Mouse (Mus musculus) CH12.LX (cell line): Measurements from ENCODE around the gene Usp39. TPM values are rescaled to one million over a fixed set of nuclear protein-coding genes. Genes with fewer than 3 reads are reported as not detected.

ENCODE experiments used
- DNase-seq: peaks from one replicate; pipeline ENCODE4 v3.0.0-alpha.2; 2013; ENCODE audit errors: extremely low read depth
- H3K27ac ChIP-seq: 2 replicates; pipeline ENCODE4 v1.5.1; 2012; ENCODE audit warnings: low read depth, mild to moderate bottlenecking, control low read depth, moderate library complexity; ENCODE audit not compliant: insufficient read depth
- H3K27me3 ChIP-seq: replicated peaks from 2 replicates; pipeline ENCODE3; 2012; ENCODE audit warnings: inconsistent platforms
- H3K36me3 ChIP-seq, 2 experiments: replicated peaks in 1 of 2; 2 replicates each; pipeline versions ENCODE3 to v1.6.1; 2012; ENCODE audit warnings: inconsistent platforms in 1 of 2, low read length in 1 of 2, mild to moderate bottlenecking in 1 of 2, mixed read lengths in 1 of 2, moderate library complexity in 1 of 2; ENCODE audit not compliant: control insufficient read depth in 1 of 2, insufficient read depth in 1 of 2
- H3K4me1 ChIP-seq, 2 experiments: 2 replicates each; pipeline ENCODE4 v1.6.1; 2012; ENCODE audit warnings: inconsistent platforms in 1 of 2, moderate library complexity in 1 of 2; ENCODE audit not compliant: insufficient read depth in 2 of 2, control insufficient read depth in 1 of 2
- H3K4me2 ChIP-seq: 2 replicates; pipeline ENCODE4 v1.6.1; 2012; ENCODE audit warnings: low read depth, mild to moderate bottlenecking, control low read depth; ENCODE audit not compliant: poor library complexity, insufficient read depth, severe bottlenecking
- H3K4me3 ChIP-seq, 3 experiments: fragments of 150-350 bp in 1 of 3; sonication (generic) in 1 of 3; replicated peaks in 1 of 3; 2 replicates each; pipeline versions ENCODE3 to v1.5.1; 2011 to 2012; ENCODE audit warnings: low read depth in 2 of 3, low read length in 2 of 3, mild to moderate bottlenecking in 2 of 3, moderate library complexity in 2 of 3, control low read depth in 1 of 3, improper control_type of control experiment in 1 of 3, inconsistent platforms in 1 of 3, mixed read lengths in 1 of 3; ENCODE audit not compliant: poor library complexity in 1 of 3
- H3K79me2 ChIP-seq: replicated peaks from 2 replicates; pipeline ENCODE4 v1.6.1; 2012; ENCODE audit warnings: mild to moderate bottlenecking, moderate library complexity; ENCODE audit not compliant: control insufficient read depth, poor library complexity, insufficient read depth, severe bottlenecking; ENCODE audit errors: extremely low read depth
- H3K9ac ChIP-seq: 2 replicates; pipeline ENCODE4 v1.6.1; 2012; ENCODE audit warnings: low read depth, mild to moderate bottlenecking, control low read depth, moderate library complexity; ENCODE audit not compliant: insufficient read depth
- H3K9me3 ChIP-seq: replicated peaks from 2 replicates; pipeline ENCODE3; 2012; ENCODE audit warnings: low read length, inconsistent platforms, mixed read lengths
- BHLHE40 ChIP-seq: IDR thresholded peaks from 2 replicates; pipeline ENCODE4 v1.6.1; 2011; ENCODE audit warnings: mild to moderate bottlenecking, low read depth, low read length, improper control_type of control experiment
- CHD1 ChIP-seq: IDR thresholded peaks from 2 replicates; pipeline ENCODE4 v1.6.1; 2012; ENCODE audit warnings: low read depth, low read length, improper control_type of control experiment, inconsistent platforms
- CHD2 ChIP-seq: IDR thresholded peaks from 2 replicates; pipeline ENCODE4 v1.6.1; 2011; ENCODE audit warnings: low read length, improper control_type of control experiment
- E2F4 ChIP-seq: IDR thresholded peaks from 2 replicates; pipeline ENCODE4 v1.6.1; 2011; ENCODE audit warnings: low read depth, low read length, improper control_type of control experiment; ENCODE audit not compliant: insufficient replicate concordance
- ELF1 ChIP-seq: IDR thresholded peaks from 2 replicates; pipeline ENCODE4 v1.6.1; 2014; ENCODE audit warnings: low read depth, mild to moderate bottlenecking, inconsistent platforms, low read length, improper control_type of control experiment
- HCFC1 ChIP-seq: IDR thresholded peaks from 2 replicates; pipeline ENCODE4 v1.6.1; 2012; ENCODE audit warnings: low read depth, mild to moderate bottlenecking, inconsistent platforms, low read length, improper control_type of control experiment
- JUND ChIP-seq: conservative IDR thresholded peaks from 2 replicates; pipeline ENCODE4 v1.6.1; 2011; ENCODE audit warnings: low read depth, low read length, improper control_type of control experiment
- MAFK ChIP-seq: IDR thresholded peaks from 2 replicates; pipeline ENCODE4 v1.6.1; 2011; ENCODE audit warnings: low read length, improper control_type of control experiment; ENCODE audit not compliant: insufficient replicate concordance
- MAZ ChIP-seq: IDR thresholded peaks from 2 replicates; pipeline ENCODE4 v1.6.1; 2012; ENCODE audit warnings: low read depth, mild to moderate bottlenecking, inconsistent platforms, low read length, improper control_type of control experiment, moderate library complexity
- MEF2A ChIP-seq: IDR thresholded peaks from 2 replicates; pipeline ENCODE4 v1.6.1; 2014; ENCODE audit warnings: low read depth, mild to moderate bottlenecking, inconsistent platforms, low read length, improper control_type of control experiment, borderline replicate concordance
- MXI1 ChIP-seq: IDR thresholded peaks from 2 replicates; pipeline ENCODE4 v1.6.1; 2011; ENCODE audit warnings: mild to moderate bottlenecking, low read depth, low read length, improper control_type of control experiment
- MYC ChIP-seq: IDR thresholded peaks from 2 replicates; pipeline ENCODE4 v1.6.1; 2011; ENCODE audit warnings: low read depth, mild to moderate bottlenecking, improper control_type of control experiment, low read length
- POLR2A ChIP-seq: IDR thresholded peaks from 2 replicates; pipeline ENCODE4 v1.6.1; 2011; ENCODE audit warnings: low read depth, mild to moderate bottlenecking, improper control_type of control experiment, low read length
- RAD21 ChIP-seq: IDR thresholded peaks from 2 replicates; pipeline ENCODE4 v1.6.1; 2011; ENCODE audit warnings: low read depth, mild to moderate bottlenecking, low read length, improper control_type of control experiment, moderate library complexity
- RCOR1 ChIP-seq: conservative IDR thresholded peaks from 2 replicates; pipeline ENCODE4 v1.6.1; 2012; ENCODE audit warnings: low read depth, mild to moderate bottlenecking, inconsistent platforms, low read length, improper control_type of control experiment
- TBP ChIP-seq: conservative IDR thresholded peaks from 2 replicates; pipeline ENCODE4 v1.6.1; 2011; ENCODE audit warnings: low read depth, low read length, improper control_type of control experiment
- TCF12 ChIP-seq: IDR thresholded peaks from 2 replicates; pipeline ENCODE4 v1.6.1; 2014; ENCODE audit warnings: low read depth, mild to moderate bottlenecking, inconsistent platforms, low read length, improper control_type of control experiment
- UBTF ChIP-seq: IDR thresholded peaks from 2 replicates; pipeline ENCODE4 v1.6.1; 2012; ENCODE audit warnings: low read depth, mild to moderate bottlenecking, inconsistent platforms, low read length, improper control_type of control experiment, moderate library complexity
- ZMIZ1 ChIP-seq: IDR thresholded peaks from 2 replicates; pipeline ENCODE4 v1.6.1; 2012; ENCODE audit warnings: low read depth, mild to moderate bottlenecking, inconsistent platforms, low read length, improper control_type of control experiment
- ZNF384 ChIP-seq: IDR thresholded peaks from 2 replicates; pipeline ENCODE4 v1.6.1; 2012; ENCODE audit warnings: low read depth, low read length, improper control_type of control experiment, inconsistent platforms
- dilution Hi-C: fragments of 300-500 bp; cut with MboI; formaldehyde crosslinking; loops from 2 replicates; pipeline ENCODE4 v1.14.3; 2020; ENCODE audit warnings: low sequenced_read_pairs; ENCODE audit not compliant: extremely low pct_unique_long_range_greater_than_20kb, extremely low pct_ligation_motif_present
- in situ Hi-C: fragments of 300-500 bp; cut with MboI; formaldehyde crosslinking; loops from 3 replicates; pipeline ENCODE4 v1.14.3; 2019; ENCODE audit warnings: low sequenced_read_pairs, low pct_ligation_motif_present, low pct_unique_long_range_greater_than_20kb, mixed read lengths
- polyA plus RNA-seq: library from polyadenylated mRNA; unstranded; fragments of >175 nt; gene quantifications from 2 replicates; pipeline ENCODE4 v1.2.1, GENCODE M21; 2012; ENCODE audit warnings: low read depth; ENCODE audit not compliant: insufficient read length
- total RNA-seq, 2 experiments: library from RNA; depleted of rRNA; stranded (reverse); fragments of 300-350 nt in 1 of 2; fragments of >200 nt in 1 of 2; gene quantifications; 2 replicates each; pipeline ENCODE4 v1.2.3; 2012 to 2014

The Usp39 gene
- total and polyA plus RNA-seq, 3 experiments, result 74.5 to 138 (median 88.2) TPM

GRCm38 (mm10) chr6:72358086-72358764 lies 13.2 kb upstream of the Usp39 start:
- no peak overlapping the region for H3K4me3 ChIP-seq
- no peak overlapping the region for H3K4me2 ChIP-seq
- peaks cover 15% of the 10 kb centered on the region for H3K79me2 ChIP-seq
- peaks cover 7% of the 10 kb centered on the region for H3K9me3 ChIP-seq
- no peak overlapping the region for H3K27ac ChIP-seq
- H3K27me3 ChIP-seq, result no peaks in the 10 kb centered on the region
- H3K9ac ChIP-seq, result no peak overlapping the region
- no peak for DNase-seq
- dilution Hi-C loops, result no loop called here
- peaks cover 45 to 78% of the 10 kb centered on the region in 2 experiments for H3K36me3 ChIP-seq
- TF ChIP-seq ZNF384 (no peak), MEF2A (no peak), TCF12 (no peak), RAD21 (no peak), JUND (no peak), MAZ (no peak), CHD2 (no peak), CHD1 (no peak), UBTF (no peak), HCFC1 (no peak), MXI1 (no peak), ELF1 (no peak), MAFK (no peak), POLR2A (no peak; the same call in 1 of the 2 replicates), RCOR1 (no peak), BHLHE40 (no peak), ZMIZ1 (no peak), MYC (no peak)
- in situ Hi-C loops, result no loop called here
- H3K4me1 ChIP-seq, result peaks cover 3 to 18% of the 10 kb centered on the region in 2 experiments; a peak in 3 of 4 replicates

GRCm38 (mm10) chr6:72357164-72358079 lies 12.4 kb upstream of the Usp39 start:
- H3K4me2 ChIP-seq, result no peak overlapping the region

More at GRCm38 (mm10) chr6:72357164-72358079, 12.4 kb upstream of the Usp39 start:
- peaks cover 45 to 82% of the 10 kb centered on the region in 2 experiments for H3K36me3 ChIP-seq
- TF ChIP-seq ZMIZ1 (no peak), E2F4 (no peak), UBTF (no peak), RCOR1 (no peak), ZNF384 (no peak), TBP (no peak)
- H3K9me3 ChIP-seq, result peaks cover 7% of the 10 kb centered on the region
- no peaks in the 10 kb centered on the region for H3K27me3 ChIP-seq
- peaks cover 6 to 25% of the 10 kb centered on the region in 2 experiments; a peak in 3 of 4 replicates for H3K4me1 ChIP-seq
- no peak overlapping the region for H3K4me3 ChIP-seq
- dilution Hi-C loops (no loop called here), in situ Hi-C loops (no loop called here)
- no peak overlapping the region for H3K9ac ChIP-seq
- no peak overlapping the region for H3K27ac ChIP-seq
- H3K79me2 ChIP-seq, result peaks cover 15% of the 10 kb centered on the region
- DNase-seq, result no peak
